Mouse (Mus musculus) urinary bladder, adult 2 months (tissue): ENCODE results near the gene Glipr1l2. TPM values are rescaled to one million over a fixed set of nuclear protein-coding genes. Genes with fewer than 3 reads are reported as not detected.
"Not testable (repeated sequence)": the region's sequence is repeated elsewhere in the genome, so short reads cannot be mapped to it uniquely, and the experiment has no call there.

Experiments used
- DNase-seq: peaks from one replicate; pipeline ENCODE4 v3.0.0; 2022; ENCODE audit warnings: low spot score
- polyA plus RNA-seq: library from polyadenylated mRNA; depleted of rRNA; stranded (reverse); fragments of >200 nt; gene quantifications from 2 replicates; pipeline ENCODE4 v1.2.3, GENCODE M21; 2012; rRNA removed

Gene Glipr1l2
- not detected in 2 replicates for polyA plus RNA-seq

DNA sequence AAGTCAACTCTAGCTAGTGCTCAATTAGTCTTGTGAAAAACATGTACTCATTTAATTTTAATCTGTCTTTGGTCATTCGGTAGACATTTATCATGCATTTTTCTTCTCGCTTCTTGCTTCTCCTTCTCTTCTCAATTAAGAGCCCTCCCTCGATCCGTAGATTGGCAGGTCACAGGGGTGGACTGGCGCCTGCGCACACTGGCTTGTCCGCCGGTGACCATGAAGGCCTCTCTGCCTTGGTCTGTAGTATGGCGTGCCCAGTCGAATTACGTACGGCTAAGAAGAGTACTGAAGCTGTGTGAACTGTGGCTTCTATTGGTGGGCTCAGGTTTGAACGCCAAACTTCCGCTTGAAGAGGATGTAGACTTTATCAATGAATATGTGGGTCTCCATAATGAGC, at the start of gene Glipr1l2:
TSS of gene Glipr1l2 (plus strand) at position 198 of the 400 bp plus-strand sequence.
- no peak for DNase-seq

GRCm38 (mm10) chr10:112043523-112043922, 39.6 kb upstream of the Glipr1l2 start:
- DNase-seq = not testable (repeated sequence)

GRCm38 (mm10) chr10:112044283-112044682, 38.9 kb upstream of the Glipr1l2 start:
- not testable (repeated sequence) for DNase-seq

- no peak for DNase-seq
Measured at GRCm38 (mm10) chr10:112051220-112051619, 31.9 kb upstream of the Glipr1l2 start.

GRCm38 (mm10) chr10:112051956-112052355, 31.2 kb upstream of the Glipr1l2 start:
- not testable (repeated sequence) for DNase-seq

- DNase-seq = no peak
Measured at GRCm38 (mm10) chr10:112059702-112060582, 23.2 kb upstream of the Glipr1l2 start, which contains the start of gene Glipr1l1. TSS of gene Glipr1l1 (plus strand) at chr10:112060189.

DNA sequence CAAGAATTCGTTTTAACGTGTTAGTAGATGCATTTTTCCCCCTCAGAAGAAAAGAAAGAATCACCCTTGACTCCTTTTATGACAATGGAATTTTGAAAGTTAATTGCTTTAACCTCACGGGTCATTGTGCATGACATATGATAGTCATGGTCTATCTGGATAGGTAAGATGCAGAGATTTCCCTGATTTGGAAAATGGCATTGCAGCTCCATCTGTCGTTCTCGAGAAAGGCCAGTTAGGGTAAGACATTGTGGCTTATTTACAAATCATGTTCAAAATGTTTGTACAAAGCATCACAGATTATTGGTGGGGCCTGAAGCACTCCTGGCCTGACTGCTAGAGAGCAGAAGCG, 22.6 kb upstream of the Glipr1l2 start:
- DNase-seq = not testable (repeated sequence)

GRCm38 (mm10) chr10:112080044-112080443, 3.1 kb upstream of the Glipr1l2 start:
- no peak for DNase-seq

DNA sequence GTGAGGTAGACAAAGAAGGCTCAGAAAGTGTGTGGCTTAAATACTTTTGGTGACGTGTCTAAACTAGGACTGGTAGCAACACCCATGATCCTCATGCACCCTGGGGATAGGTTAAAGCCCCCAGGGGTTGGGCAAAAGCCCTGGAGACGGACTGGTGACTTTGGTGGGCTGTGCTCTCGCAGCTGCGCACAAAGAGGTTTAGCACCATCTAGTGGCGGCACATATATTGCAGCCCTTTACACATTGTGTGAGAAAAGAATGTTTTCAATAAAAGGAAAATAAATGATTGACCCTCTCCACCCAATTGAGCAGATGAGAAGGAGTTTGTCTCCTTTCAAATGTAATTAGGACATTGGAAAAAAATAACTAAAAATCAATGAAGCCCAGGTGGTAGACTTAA, 22.6 kb downstream of the Glipr1l2 start:
- DNase-seq = not testable (repeated sequence)

DNA sequence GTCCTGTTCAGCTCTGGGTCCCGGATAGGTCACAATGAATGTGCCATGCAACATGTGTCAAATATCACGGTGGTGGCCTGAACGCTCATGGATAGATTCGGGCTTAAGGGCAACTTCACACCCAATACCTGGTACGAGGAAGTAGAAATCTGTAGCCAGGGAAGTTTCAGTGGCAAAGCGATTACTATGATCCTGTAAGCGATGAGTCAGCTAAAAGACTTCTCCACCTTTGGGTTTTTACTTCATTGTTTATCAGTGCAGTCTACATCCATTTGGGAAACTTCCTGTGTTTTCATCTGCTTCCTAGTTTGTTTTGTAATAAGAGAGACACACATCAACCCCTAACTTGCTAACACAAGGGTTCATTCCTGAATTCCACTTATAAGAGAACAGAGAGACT, 27.2 kb downstream of the Glipr1l2 start:
- no peak for DNase-seq

GRCm38 (mm10) chr10:112125090-112125489, 41.9 kb downstream of the Glipr1l2 start:
- not testable (repeated sequence) for DNase-seq

DNA sequence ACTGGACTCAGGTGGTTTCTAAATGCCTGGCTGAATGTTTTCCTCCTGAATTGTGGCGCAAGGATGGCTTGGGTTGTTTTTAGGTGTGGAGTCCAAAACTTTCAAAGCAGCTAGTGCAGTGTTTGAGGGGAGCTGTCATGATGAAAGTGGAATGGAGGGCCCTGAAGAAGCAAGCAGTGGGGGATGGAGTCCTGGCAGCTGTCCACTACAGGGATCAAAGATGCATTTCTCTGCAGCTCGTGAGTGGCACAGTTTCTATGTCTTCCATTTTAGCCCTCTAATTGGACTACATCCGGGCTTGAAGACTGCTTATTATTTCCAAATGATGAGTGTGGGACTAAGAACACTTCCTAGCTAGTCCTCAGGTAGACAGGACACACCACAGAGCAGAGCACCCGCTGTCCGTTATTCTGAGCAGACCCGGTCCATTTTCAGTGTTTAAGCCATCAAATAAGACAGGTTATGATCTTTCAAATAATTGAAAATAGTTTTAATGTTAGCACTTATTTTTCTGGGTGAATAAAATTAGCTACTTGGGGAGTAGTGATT, 44.6 kb downstream of the Glipr1l2 start:
- not testable (repeated sequence) for DNase-seq

DNA sequence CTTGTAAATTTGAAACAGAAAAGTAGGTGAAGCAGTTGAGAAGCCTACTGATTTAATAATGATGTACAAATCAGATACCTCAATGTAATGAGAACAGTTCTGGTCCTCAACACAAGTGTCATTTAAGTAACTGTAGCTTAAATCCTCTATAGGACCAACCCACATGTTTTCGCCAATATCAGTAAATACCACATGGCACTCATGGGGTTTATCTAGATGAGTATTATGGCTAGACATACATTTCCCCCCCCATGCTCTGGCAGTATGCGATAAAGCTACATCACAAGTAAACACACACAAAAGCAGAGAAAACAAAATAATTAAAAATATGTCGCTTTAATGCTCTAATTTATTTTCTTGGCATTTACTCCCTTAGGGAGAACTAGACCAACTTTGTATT, 49.0 kb downstream of the Glipr1l2 start:
- DNase-seq = no peak

GRCm38 (mm10) chr10:112138050-112138870, 55.1 kb downstream of the Glipr1l2 start:
- no peak for DNase-seq

GRCm38 (mm10) chr10:112138871-112139430, 55.8 kb downstream of the Glipr1l2 start:
- no peak for DNase-seq

DNA sequence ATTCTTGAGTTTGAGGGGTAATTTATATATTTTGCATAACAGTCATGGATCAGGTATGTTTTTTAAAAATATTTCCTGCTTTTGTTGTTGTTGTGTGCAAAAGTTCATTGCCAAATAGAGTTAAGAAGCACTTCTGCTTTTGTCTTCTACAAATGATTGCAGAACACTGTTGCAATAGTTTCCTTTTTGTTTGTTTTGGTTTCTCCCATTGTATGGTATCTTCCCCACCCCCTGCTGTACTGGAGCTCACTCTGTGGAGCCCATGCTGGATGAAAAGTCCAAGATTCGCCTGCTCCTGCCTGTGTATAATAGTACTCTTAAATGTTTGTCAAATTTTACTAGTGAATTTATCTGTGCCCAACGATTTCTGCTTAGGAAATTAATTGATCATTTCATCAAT, 56.7 kb downstream of the Glipr1l2 start:
- no peak for DNase-seq

Other genes with a start within 250 kb of the Glipr1l2 start
- 24.4 and 26.9 TPM in 2 replicates for gene Krr1, start 110.7 kb upstream of the Glipr1l2 start, polyA plus RNA-seq
- gene Glipr1, start 80.7 kb upstream of the Glipr1l2 start, polyA plus RNA-seq = 48.5 and 55.4 TPM in 2 replicates
- gene Glipr1l1, start 23.2 kb upstream of the Glipr1l2 start, polyA plus RNA-seq = not detected in 2 replicates
- gene Glipr1l3, start 77.0 kb downstream of the Glipr1l2 start, polyA plus RNA-seq = not detected in 2 replicates
- gene Caps2, start 80.3 kb downstream of the Glipr1l2 start, polyA plus RNA-seq = 0.40 and 0.52 TPM in 2 replicates
- 1.8 and 2.2 TPM in 2 replicates for gene Kcnc2, start 187.8 kb downstream of the Glipr1l2 start, polyA plus RNA-seq